In the genomic region with DNA sequence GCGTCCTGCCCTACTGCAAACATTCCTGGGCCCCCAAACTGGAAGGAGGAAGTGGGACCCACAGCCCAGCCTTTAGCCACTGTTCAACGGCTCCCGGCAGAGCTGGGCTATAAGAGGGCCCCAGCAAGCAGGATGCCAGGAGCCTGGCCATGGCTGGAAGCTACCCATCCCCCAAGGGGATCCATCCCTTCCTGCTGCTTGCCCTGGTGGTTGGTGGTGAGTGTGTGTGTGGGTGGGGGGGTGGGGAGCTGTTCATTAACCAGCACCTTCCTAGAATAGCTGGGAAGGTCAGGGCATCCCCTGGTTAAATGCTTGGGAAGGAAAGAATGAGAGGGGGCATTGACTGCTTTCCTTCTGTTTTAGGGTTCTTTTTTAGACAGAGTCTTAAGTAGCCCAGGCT, we compare ENCODE assay signal across 30 mouse cellular contexts. TPM values are rescaled to one million over a fixed set of nuclear protein-coding genes. Genes with fewer than 3 reads are reported as not detected.
A peak's percentile ranks its signal among the peaks of the same experiment; 100 is the strongest.
DNase-seq lines count a peak whose midpoint lies in the region; ATAC-seq and TF ChIP-seq lines count a peak whose summit lies in the region.
"Had no signal": no experiment of that assay in that cellular context is flagged by ENCODE, and none has a peak within 500 bp of the region (broad histone marks: within the 10 kb centered on the region; RNA-seq: fewer than 3 reads in every experiment).

No protein-coding gene starts in this region.

- ATAC-seq in heart, embryonic 12.5 days (ENCODE audit: insufficient number of reproducible peaks, low FRiP score): no peak
- 0 out of 2 replicates have a peak, but pooled peaks have one; percentile 17 for ATAC-seq in kidney, postnatal 0 days (replicated peaks; ENCODE audit: low FRiP score, low read depth)
- ATAC-seq in liver, embryonic 16.5 days (ENCODE audit: low read depth): peak; percentile 53
- ATAC-seq: activated CD4-positive, CD25-positive, alpha-beta regulatory T cell, adult 4 months; forebrain, postnatal 0 days; hindbrain, postnatal 0 days; intestine, embryonic 16.5 days had no signal

- H3K79me2 ChIP-seq in heart, adult 2 months (replicated peaks; ENCODE audit: control insufficient read depth, insufficient read depth, low read length): no peaks in the 10 kb centered on the region

- peak overlapping the region; percentile 32; the same call in 1 of the 2 replicates for H3K9ac ChIP-seq in heart, embryonic 12.5 days
- H3K9ac ChIP-seq in heart, adult 2 months (ENCODE audit: low read depth, low read length): no peak overlapping the region
- H3K9ac ChIP-seq in kidney, postnatal 0 days (ENCODE audit: low read depth, low read length): no peak overlapping the region
- H3K9ac ChIP-seq in liver, embryonic 16.5 days (ENCODE audit: low read depth, low read length): no peak overlapping the region
- H3K9ac ChIP-seq: embryonic facial prominence, embryonic 12.5 days; forebrain, postnatal 0 days; lung, embryonic 14.5 days; stomach, embryonic 15.5 days had no signal

- no peak for DNase-seq in heart, adult 2 months
- no peak for DNase-seq in kidney, postnatal 0 days (ENCODE audit: low spot score)
- DNase-seq in kidney, adult 8-10 months: no peak
- DNase-seq in right cerebral cortex, postnatal 10 days (ENCODE audit: low spot score in 2 of 2): no peak
- DNase-seq: adrenal gland, postnatal 10 days; cerebellum, adult 2 months; cerebellum, postnatal 25 days; forebrain, postnatal 0 days; gastrocnemius, postnatal 14 days; heart, adult 18-20 months; lung, embryonic 14.5 days; right cerebral cortex, postnatal 4 days; thymus, postnatal 25 days had no signal

- H3K4me3 ChIP-seq in heart, embryonic 12.5 days: no peak overlapping the region
- H3K4me3 ChIP-seq in heart, adult 2 months: no peak overlapping the region
- no peak overlapping the region for H3K4me3 ChIP-seq in kidney, postnatal 0 days (replicated peaks; ENCODE audit: low read depth, low read length)
- H3K4me3 ChIP-seq in bone marrow, adult 2 months (replicated peaks; ENCODE audit: control insufficient read depth, low read depth, low read length): peak overlapping the region; percentile 9
- H3K4me3 ChIP-seq in liver, embryonic 16.5 days (ENCODE audit: low read depth, low read length): 0 out of 2 replicates have a peak overlapping the region, but pooled peaks have one; percentile 0
- H3K4me3 ChIP-seq: embryonic facial prominence, embryonic 12.5 days; hindbrain, embryonic 10.5 days; stomach, embryonic 15.5 days had no signal

- H3K36me3 ChIP-seq in heart, embryonic 12.5 days: no peaks in the 10 kb centered on the region
- H3K36me3 ChIP-seq in heart, adult 2 months (ENCODE audit: control insufficient read depth, insufficient read depth, low read length): no peaks in the 10 kb centered on the region
- H3K36me3 ChIP-seq in kidney, postnatal 0 days (ENCODE audit: insufficient read depth, low read length): no peaks in the 10 kb centered on the region
- no peaks in the 10 kb centered on the region for H3K36me3 ChIP-seq in liver, embryonic 16.5 days (ENCODE audit: control insufficient read depth, insufficient read depth)
- H3K36me3 ChIP-seq: embryonic facial prominence, embryonic 12.5 days; hindbrain, embryonic 10.5 days; stomach, embryonic 15.5 days had no signal

- no peaks in the 10 kb centered on the region for H3K9me3 ChIP-seq in heart, embryonic 12.5 days (replicated peaks)
- H3K9me3 ChIP-seq in kidney, postnatal 0 days (replicated peaks; ENCODE audit: low read length): no peaks in the 10 kb centered on the region
- H3K9me3 ChIP-seq in liver, embryonic 16.5 days (replicated peaks; ENCODE audit: control insufficient read depth, low read length): no peaks in the 10 kb centered on the region
- H3K9me3 ChIP-seq: embryonic facial prominence, embryonic 12.5 days; hindbrain, embryonic 10.5 days; stomach, embryonic 15.5 days had no signal

- TF ChIP-seq CTCF in heart, adult 2 months (IDR thresholded peaks at IDR 0.05): no peak
- TF ChIP-seq CTCF in kidney, postnatal 0 days (IDR thresholded peaks at IDR 0.05; ENCODE audit: low read depth): no peak
- no peak for TF ChIP-seq CTCF in bone marrow, adult 2 months (IDR thresholded peaks at IDR 0.05; ENCODE audit: control insufficient read depth, insufficient read depth, low read length)

- peaks cover 30% of the 10 kb centered on the region for H3K4me1 ChIP-seq in heart, embryonic 12.5 days (replicated peaks)
- H3K4me1 ChIP-seq in heart, adult 2 months (ENCODE audit: control insufficient read depth, insufficient read depth, low read length): peaks cover 6% of the 10 kb centered on the region
- peaks cover 37% of the 10 kb centered on the region for H3K4me1 ChIP-seq in kidney, postnatal 0 days (replicated peaks; ENCODE audit: insufficient read depth, low read length)
- H3K4me1 ChIP-seq in bone marrow, adult 2 months (ENCODE audit: control insufficient read depth, insufficient read depth, low read length): peaks cover 12% of the 10 kb centered on the region; the same call in 1 of the 2 replicates
- peaks cover 44% of the 10 kb centered on the region for H3K4me1 ChIP-seq in liver, embryonic 16.5 days (ENCODE audit: control insufficient read depth, low read depth, low read length)

- peaks cover 26% of the 10 kb centered on the region for H3K27me3 ChIP-seq in heart, embryonic 12.5 days (replicated peaks)
- H3K27me3 ChIP-seq in heart, adult 2 months (ENCODE audit: control insufficient read depth, insufficient read depth, low read length): 0 out of 2 replicates have a peak, but pooled peaks cover 1% of the 10 kb centered on the region
- H3K27me3 ChIP-seq in kidney, postnatal 0 days (ENCODE audit: insufficient read depth, low read length): no peaks in the 10 kb centered on the region
- H3K27me3 ChIP-seq in liver, embryonic 16.5 days (ENCODE audit: control insufficient read depth, insufficient read depth, low read depth, low read length): peaks cover 12% of the 10 kb centered on the region
- H3K27me3 ChIP-seq: stomach, embryonic 15.5 days had no signal

- intact Hi-C loops in heart, adult 2 months (cut with DNase I): no loop called here

- H3K4me2 ChIP-seq in heart, embryonic 12.5 days: peak overlapping the region; percentile 11; the same call in 1 of the 2 replicates
- no peak overlapping the region for H3K4me2 ChIP-seq in kidney, postnatal 0 days (ENCODE audit: low read length)
- H3K4me2 ChIP-seq in liver, embryonic 16.5 days (ENCODE audit: low read depth, low read length): peak overlapping the region; percentile 35; the same call in 1 of the 2 replicates
- H3K4me2 ChIP-seq: embryonic facial prominence, embryonic 12.5 days; lung, embryonic 14.5 days; stomach, embryonic 15.5 days had no signal

- no peak for TF ChIP-seq EP300 in heart, adult 2 months (IDR thresholded peaks at IDR 0.05; ENCODE audit: insufficient read depth, low read depth, low read length)

- WGBS in heart, embryonic 12.5 days: 32% methylated on average over 3 of the region's 3 CpGs
- 45% methylated on average over 3 of the region's 3 CpGs for WGBS in heart, adult 2 months
- 34% methylated on average over 3 of the region's 3 CpGs for WGBS in kidney, postnatal 0 days
- 13% methylated on average over 3 of the region's 3 CpGs for WGBS in bone marrow, adult 2 months
- 17% methylated on average over 3 of the region's 3 CpGs for WGBS in liver, embryonic 16.5 days (ENCODE audit: insufficient replicate concordance)

- no peak overlapping the region for H3K27ac ChIP-seq in heart, embryonic 12.5 days (ENCODE audit: poor library complexity, severe bottlenecking)
- no peak overlapping the region for H3K27ac ChIP-seq in heart, adult 2 months
- peak overlapping the region; percentile 62; the same call in 1 of the 2 replicates for H3K27ac ChIP-seq in kidney, postnatal 0 days
- no peak overlapping the region for H3K27ac ChIP-seq in bone marrow, adult 2 months (ENCODE audit: control insufficient read depth, insufficient read depth, low read depth, low read length, poor library complexity)
- no peak overlapping the region for H3K27ac ChIP-seq in liver, embryonic 16.5 days (ENCODE audit: low read length)
- H3K27ac ChIP-seq: embryonic facial prominence, embryonic 12.5 days; hindbrain, embryonic 10.5 days; hindbrain, postnatal 0 days; stomach, embryonic 15.5 days had no signal

- TF ChIP-seq POLR2A in heart, adult 2 months (IDR thresholded peaks at IDR 0.05; ENCODE audit: insufficient read depth, low read depth, low read length): no peak
- no peak for TF ChIP-seq POLR2A in bone marrow, adult 2 months (IDR thresholded peaks at IDR 0.05; ENCODE audit: borderline replicate concordance, control insufficient read depth, low read depth, low read length)

RNA-seq across cellular contexts. Expression of a gene that starts 5.1 kb away (rescaled TPM):
- polyA plus RNA-seq in heart, embryonic 12.5 days (2016; fragmentation: Nextera tagmentation; extraction: Ambion mirVana): 14.2 and 15.5 TPM in 2 replicates
- under 1 TPM; 0.20 to 0.31 TPM for total RNA-seq in heart, adult 2 months (2021)
- polyA plus RNA-seq in heart, adult 2 months (2012; rRNA removed): 0.50 and 0.80 TPM in 2 replicates
- polyA plus RNA-seq in kidney, postnatal 0 days (2015; fragmentation: Nextera tagmentation; extraction: Ambion mirVana): 37.0 and 41.5 TPM in 2 replicates
- polyA plus RNA-seq in bone marrow, adult 2 months (2011; ENCODE audit: insufficient read depth, insufficient read length, low replicate concordance, missing spikeins): 16.4 and 32.4 TPM in 2 replicates
- 4.8 and 5.1 TPM in 2 replicates for polyA plus RNA-seq in liver, embryonic 16.5 days (2015; fragmentation: Nextera tagmentation; extraction: Ambion mirVana)

RNA-seq across cellular contexts. Expression of a gene that starts 5.3 kb away (rescaled TPM):
- 1.8 and 2.0 TPM in 2 replicates for polyA plus RNA-seq in heart, embryonic 12.5 days (2016; fragmentation: Nextera tagmentation; extraction: Ambion mirVana)
- total RNA-seq in heart, adult 2 months (2021): 1 to 10 TPM in 1 of 2 experiments, under 1 TPM in 1; 0.55 to 1.2 TPM
- polyA plus RNA-seq in heart, adult 2 months (2012; rRNA removed): 0.84 TPM in 1 of 2 replicates, not detected in the other
- 6.5 and 7.9 TPM in 2 replicates for polyA plus RNA-seq in kidney, postnatal 0 days (2015; fragmentation: Nextera tagmentation; extraction: Ambion mirVana)
- polyA plus RNA-seq in bone marrow, adult 2 months (2011; ENCODE audit: insufficient read depth, insufficient read length, low replicate concordance, missing spikeins): 143 and 259 TPM in 2 replicates
- 96.8 and 106 TPM in 2 replicates for polyA plus RNA-seq in liver, embryonic 16.5 days (2015; fragmentation: Nextera tagmentation; extraction: Ambion mirVana)
- total RNA-seq: gastrocnemius, postnatal 14 days; heart, adult 18-20 months had no signal
- polyA plus RNA-seq: activated CD4-positive, CD25-positive, alpha-beta regulatory T cell, adult 4 months had no signal

RNA-seq across cellular contexts. Expression of a gene that starts 6.5 kb away (rescaled TPM):
- polyA plus RNA-seq in heart, embryonic 12.5 days (2016; fragmentation: Nextera tagmentation; extraction: Ambion mirVana): 0.47 TPM in 1 of 2 replicates, not detected in the other
- total RNA-seq in heart, adult 2 months (2021): not detected
- 0.23 TPM in 1 of 2 replicates, not detected in the other for polyA plus RNA-seq in heart, adult 2 months (2012; rRNA removed)
- polyA plus RNA-seq in kidney, postnatal 0 days (2015; fragmentation: Nextera tagmentation; extraction: Ambion mirVana): 0.14 TPM in 1 of 2 replicates, not detected in the other
- polyA plus RNA-seq in bone marrow, adult 2 months (2011; ENCODE audit: insufficient read depth, insufficient read length, low replicate concordance, missing spikeins): 102 and 162 TPM in 2 replicates
- polyA plus RNA-seq in liver, embryonic 16.5 days (2015; fragmentation: Nextera tagmentation; extraction: Ambion mirVana): 204 and 208 TPM in 2 replicates
- total RNA-seq: forebrain, postnatal 0 days; gastrocnemius, postnatal 14 days; heart, adult 18-20 months; hindbrain, postnatal 0 days; layer of hippocampus, postnatal 10 days; left cerebral cortex, adult 8-10 months; midbrain, postnatal 0 days had no signal
- polyA plus RNA-seq: activated CD4-positive, CD25-positive, alpha-beta regulatory T cell, adult 4 months; forebrain, embryonic 11.5 days; forebrain, postnatal 0 days; heart, postnatal 0 days; hindbrain, embryonic 10.5 days; hindbrain, postnatal 0 days; large intestine, adult 2 months; midbrain, postnatal 0 days; neural tube, embryonic 14.5 days had no signal

RNA-seq across cellular contexts. Expression of a gene that starts 11.1 kb away (rescaled TPM):
- polyA plus RNA-seq in heart, embryonic 12.5 days (2016; fragmentation: Nextera tagmentation; extraction: Ambion mirVana): not detected in 2 replicates
- total RNA-seq in heart, adult 2 months (2021): 10 to 100 TPM; 22.9 to 98.7 TPM
- polyA plus RNA-seq in heart, adult 2 months (2012; rRNA removed): 85.9 and 490 TPM in 2 replicates
- polyA plus RNA-seq in kidney, postnatal 0 days (2015; fragmentation: Nextera tagmentation; extraction: Ambion mirVana): 0.13 TPM in 1 of 2 replicates, not detected in the other
- 20.0 TPM in 1 of 2 replicates, not detected in the other for polyA plus RNA-seq in bone marrow, adult 2 months (2011; ENCODE audit: insufficient read depth, insufficient read length, low replicate concordance, missing spikeins)
- polyA plus RNA-seq in liver, embryonic 16.5 days (2015; fragmentation: Nextera tagmentation; extraction: Ambion mirVana): not detected in 2 replicates
- total RNA-seq: forebrain, postnatal 0 days; hindbrain, postnatal 0 days; layer of hippocampus, postnatal 10 days; left cerebral cortex, adult 8-10 months; midbrain, postnatal 0 days had no signal
- polyA plus RNA-seq: activated CD4-positive, CD25-positive, alpha-beta regulatory T cell, adult 4 months; embryonic facial prominence, embryonic 12.5 days; forebrain, embryonic 11.5 days; forebrain, postnatal 0 days; heart, postnatal 0 days; hindbrain, embryonic 10.5 days; hindbrain, postnatal 0 days; intestine, embryonic 16.5 days; limb, embryonic 11.5 days; lung, embryonic 14.5 days; midbrain, postnatal 0 days; neural tube, embryonic 14.5 days; stomach, embryonic 15.5 days had no signal

RNA-seq across cellular contexts. Expression of a gene that starts 25.3 kb away (rescaled TPM):
- 139 and 142 TPM in 2 replicates for polyA plus RNA-seq in heart, embryonic 12.5 days (2016; fragmentation: Nextera tagmentation; extraction: Ambion mirVana)
- 10 to 100 TPM; 43.9 to 51.8 TPM for total RNA-seq in heart, adult 2 months (2021)
- 47.5 and 52.6 TPM in 2 replicates for polyA plus RNA-seq in heart, adult 2 months (2012; rRNA removed)
- 220 and 238 TPM in 2 replicates for polyA plus RNA-seq in kidney, postnatal 0 days (2015; fragmentation: Nextera tagmentation; extraction: Ambion mirVana)
- polyA plus RNA-seq in bone marrow, adult 2 months (2011; ENCODE audit: insufficient read depth, insufficient read length, low replicate concordance, missing spikeins): 113 and 188 TPM in 2 replicates
- 112 and 124 TPM in 2 replicates for polyA plus RNA-seq in liver, embryonic 16.5 days (2015; fragmentation: Nextera tagmentation; extraction: Ambion mirVana)

Comparison
In these comparisons a context has a peak if more than half of its experiments do, and no peak if none do; other contexts are left out.
1. H3K4me3 ChIP-seq: peak in bone marrow, adult 2 months (single experiment) and liver, embryonic 16.5 days (single experiment); none in heart, embryonic 12.5 days (single experiment), heart, adult 2 months (single experiment) and kidney, postnatal 0 days (single experiment).
2. RNA of a gene that starts 5.3 kb away (polyA plus RNA-seq): 143 to 259 TPM in bone marrow, adult 2 months and 96.8 to 106 TPM in liver, embryonic 16.5 days; 6.5 to 7.9 TPM in kidney, postnatal 0 days, 1.8 to 2.0 TPM in heart, embryonic 12.5 days and 0.84 TPM in heart, adult 2 months; every median in the first group is over 10 times any median in the second.
3. RNA of a gene that starts 6.5 kb away (polyA plus RNA-seq): 204 to 208 TPM in liver, embryonic 16.5 days and 102 to 162 TPM in bone marrow, adult 2 months; 0.47 TPM in heart, embryonic 12.5 days, 0.23 TPM in heart, adult 2 months and 0.14 TPM in kidney, postnatal 0 days; every median in the first group is over 10 times any median in the second.